Mouse (Mus musculus): ENCODE measurements around the gene Prkch.

Gene Prkch

DNA sequence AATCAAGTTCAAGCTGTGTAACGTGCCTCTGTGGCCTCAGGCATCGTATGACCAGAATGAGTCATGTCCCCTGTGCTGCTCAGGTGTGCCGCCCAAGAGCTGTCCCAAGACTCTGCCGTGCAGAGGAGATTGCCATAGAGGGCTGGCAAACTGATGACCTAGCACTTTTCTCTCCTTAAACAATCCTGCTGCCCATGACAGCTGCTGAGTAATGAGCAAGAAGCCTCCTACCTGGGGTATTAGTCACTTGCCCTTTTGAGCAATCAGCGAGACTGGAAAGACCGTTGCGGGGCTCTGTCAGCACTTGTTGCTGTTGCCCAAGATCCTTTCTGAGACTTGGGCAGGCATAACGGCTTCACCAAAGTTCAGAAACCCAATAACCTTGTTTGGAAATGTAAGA lies 171.1 kb downstream of the Prkch start:
- DNase-seq (ENCODE audit: low spot score in 2 of 2) = no peak

DNA sequence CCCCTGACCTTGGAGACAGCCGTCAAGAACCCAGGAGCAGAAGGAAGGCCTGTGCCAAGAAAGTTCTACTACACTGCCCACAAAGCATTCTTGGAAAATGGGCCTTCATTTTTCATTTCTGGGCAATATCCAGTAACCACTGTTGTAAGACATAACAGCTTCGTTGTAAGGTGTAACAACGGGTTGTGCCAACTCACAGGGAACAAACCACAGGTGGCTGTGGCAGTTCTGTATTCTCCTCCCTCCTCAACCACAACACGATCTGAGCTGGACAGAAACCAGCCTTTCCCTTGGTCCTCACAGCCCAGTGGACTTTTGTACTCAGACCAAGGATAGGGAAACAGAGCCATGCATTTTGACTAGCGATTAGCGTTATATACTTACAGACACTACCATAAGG lies 171.9 kb downstream of the Prkch start:
- DNase-seq (ENCODE audit: low spot score in 2 of 2) = no peak

DNA sequence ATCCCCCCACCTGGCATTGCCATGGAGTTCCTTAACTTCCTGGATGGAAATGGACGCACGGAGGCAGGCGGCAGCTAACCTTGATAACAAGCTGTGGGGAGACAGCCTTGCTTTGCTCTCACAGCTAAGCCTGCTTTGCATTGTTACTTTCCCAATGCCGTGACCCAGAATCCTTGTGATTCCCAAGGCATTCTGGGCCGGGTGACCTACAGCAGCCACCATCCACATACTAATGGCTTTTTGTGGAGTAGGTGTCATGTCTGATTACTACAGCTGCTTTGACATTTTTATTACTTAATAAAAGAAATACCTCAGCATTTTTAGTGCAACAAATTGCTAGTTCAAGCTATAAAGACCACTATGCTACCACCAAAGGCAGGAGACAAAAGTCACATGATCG lies 177.4 kb downstream of the Prkch start:
- DNase-seq (ENCODE audit: low spot score in 2 of 2) = no peak

DNA sequence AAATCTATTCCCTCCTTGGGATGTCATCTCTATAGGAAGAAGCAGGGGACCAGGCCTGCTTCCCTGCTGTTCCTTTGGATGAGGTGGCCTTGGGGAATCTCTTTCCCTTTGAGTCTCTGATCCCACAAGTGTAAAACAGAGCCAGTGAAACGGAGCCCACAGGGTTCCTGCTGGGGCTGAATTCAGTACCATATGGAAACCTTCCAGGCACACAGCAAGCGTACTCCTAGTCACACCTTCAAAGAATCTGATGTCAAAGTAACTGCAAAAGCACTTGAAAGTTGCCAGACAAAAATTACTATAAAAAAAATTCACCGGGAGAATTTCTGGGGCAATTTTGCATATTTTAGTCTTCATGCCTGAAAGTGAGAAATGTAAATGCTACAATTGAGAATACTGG lies 178.2 kb downstream of the Prkch start:
- no peak for DNase-seq (ENCODE audit: low spot score in 2 of 2)

DNA sequence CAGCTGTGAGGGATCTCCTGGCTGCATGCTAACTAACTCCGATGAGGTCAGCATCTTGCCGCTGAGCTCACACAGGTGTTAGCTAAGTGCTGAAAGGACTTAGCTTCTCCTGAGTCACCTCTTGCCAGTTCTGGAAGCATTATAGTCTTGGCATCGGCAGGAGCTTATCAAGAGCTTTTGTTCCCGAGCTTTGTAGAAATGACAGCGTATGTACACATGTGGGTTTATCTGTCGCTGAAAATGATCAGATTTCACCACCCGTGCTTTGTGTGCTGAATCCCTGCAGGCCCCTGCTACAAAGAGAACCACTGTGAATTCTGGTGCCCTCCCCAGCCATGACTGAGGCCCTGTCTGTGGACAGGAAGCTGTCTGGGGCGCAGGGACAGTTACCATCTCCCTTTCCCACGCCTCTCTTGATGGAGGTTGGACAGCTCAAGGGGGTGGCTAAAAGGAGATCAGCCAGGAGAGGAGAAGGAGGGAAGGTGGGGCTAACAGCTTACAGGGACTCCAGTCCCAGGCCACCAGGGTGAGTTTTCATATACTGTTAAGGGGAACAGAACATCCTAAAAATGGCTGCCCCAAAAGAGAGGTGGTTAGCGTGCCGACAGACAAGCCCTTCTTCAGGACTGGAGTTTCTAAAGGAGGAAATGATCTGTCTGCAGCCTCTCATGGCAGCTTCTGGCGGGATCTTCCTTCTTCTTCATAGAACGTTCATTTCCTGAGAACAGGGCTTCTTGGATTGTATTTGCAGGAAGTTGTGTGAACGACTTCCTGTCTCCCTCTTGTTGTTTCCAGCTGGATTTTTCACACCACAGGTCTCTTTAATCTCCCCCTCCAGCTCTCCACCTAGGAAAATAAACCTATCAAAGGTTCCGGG lies 180.3 kb downstream of the Prkch start:
- DNase-seq (ENCODE audit: low spot score in 2 of 2) = no peak

DNA sequence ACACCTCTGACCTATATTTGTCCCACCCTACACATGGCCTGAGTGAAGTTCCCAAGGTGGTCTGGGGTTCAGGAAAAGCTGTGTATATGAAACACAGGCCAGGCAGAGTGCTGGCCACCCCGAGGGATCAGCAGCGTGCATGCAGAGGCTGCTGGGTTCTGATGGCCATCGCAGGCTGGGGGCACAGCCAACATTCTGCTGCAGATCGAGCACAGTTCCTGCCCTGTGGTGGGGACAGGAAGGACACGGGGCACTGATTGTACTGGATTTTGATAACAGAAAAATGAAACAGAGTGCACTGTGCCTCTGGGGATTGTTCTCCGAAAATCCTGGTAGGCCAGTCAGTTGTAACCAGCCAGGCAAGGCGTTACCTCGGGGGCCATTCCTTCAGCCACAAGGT lies 181.6 kb downstream of the Prkch start:
- no peak for DNase-seq (ENCODE audit: low spot score in 2 of 2)

DNA sequence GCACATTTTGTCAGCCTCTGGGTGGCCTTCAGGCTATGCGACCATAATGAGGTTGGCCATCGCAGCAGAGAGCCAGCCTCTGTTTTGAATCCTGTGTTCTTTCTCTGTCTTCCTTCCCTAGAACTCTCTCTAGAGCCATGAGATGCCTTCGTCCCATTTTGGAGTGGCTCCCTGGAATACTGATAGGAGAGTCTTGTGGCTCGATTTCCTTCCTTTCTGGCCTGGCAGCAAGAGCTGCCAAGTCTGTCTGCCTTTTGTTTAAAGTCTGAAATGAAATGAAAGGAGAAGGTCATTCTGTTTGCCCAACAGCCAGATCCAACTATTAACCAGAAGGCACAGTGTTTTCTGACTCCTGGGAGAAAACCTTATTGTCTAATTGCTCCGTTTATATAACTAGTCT lies 184.2 kb downstream of the Prkch start:
- DNase-seq (ENCODE audit: low spot score in 2 of 2) = no peak

DNA sequence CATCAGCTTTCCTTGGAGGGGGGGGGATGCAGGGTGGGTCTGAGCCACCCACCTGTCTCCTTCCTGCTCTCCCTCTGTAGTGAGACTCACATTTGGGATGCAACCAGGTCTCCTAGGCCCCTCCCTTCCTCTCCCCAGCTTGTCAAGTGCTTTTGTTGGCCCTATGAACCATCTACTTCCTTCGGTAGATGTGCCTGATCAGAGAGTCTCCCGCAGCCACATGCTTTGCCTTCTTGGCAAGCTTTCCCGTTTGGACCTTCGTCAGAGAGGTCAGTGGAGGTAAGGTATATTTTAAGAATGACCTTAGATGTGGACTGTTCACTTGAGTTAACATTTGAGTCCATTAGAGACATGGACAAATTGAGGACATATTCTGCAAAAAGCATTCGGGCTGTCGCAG lies 184.9 kb downstream of the Prkch start:
- no peak for DNase-seq (ENCODE audit: low spot score in 2 of 2)

DNA sequence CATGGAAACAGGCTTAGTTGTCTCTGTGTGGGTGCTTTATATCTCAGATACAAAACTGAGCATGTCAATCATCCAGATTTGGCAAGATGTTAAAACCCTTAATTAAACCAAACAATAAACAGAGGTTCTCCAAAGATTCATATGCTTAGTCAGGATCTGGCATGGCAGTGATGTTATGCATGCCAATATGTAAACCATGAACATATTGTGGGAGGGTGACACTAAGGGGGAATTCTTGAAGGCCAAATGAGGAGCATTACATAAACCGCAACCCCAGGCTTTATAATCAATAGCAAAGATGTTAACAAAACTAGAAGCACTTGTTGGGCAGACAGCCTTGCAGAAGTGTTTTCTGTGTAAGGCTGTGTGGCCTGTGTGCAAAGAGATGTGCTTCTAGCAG lies 186.2 kb downstream of the Prkch start:
- no peak for DNase-seq (ENCODE audit: low spot score in 2 of 2)

DNA sequence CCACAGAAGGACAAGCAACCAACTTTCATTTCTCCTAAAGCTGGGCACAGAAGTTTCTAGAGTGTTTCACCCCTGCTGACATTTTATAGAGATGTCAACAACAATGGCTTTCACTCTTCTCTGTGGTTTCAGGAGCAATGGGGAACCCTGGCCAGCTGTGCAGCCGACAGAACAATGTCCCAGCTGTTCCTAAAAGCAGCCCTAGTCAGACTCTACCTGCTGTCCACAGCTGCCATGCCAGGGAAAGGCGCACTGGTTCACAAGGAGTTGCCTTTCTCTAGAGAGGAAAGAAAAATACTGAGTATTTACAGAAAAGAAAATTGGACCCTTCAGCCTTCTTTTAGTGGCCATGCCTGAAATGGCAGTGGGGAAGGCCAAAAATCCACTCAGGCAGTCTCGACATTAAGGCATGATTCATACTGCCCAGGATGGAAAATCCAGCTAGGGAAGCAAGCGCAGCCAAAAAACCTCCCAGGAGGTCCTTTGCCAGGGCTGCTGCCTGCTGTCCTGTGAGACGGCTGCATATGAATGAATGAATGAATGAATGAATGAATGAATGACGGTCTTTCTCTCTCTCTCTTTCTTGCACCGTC lies 190.3 kb downstream of the Prkch start:
- DNase-seq (ENCODE audit: low spot score in 2 of 2) = no peak

DNA sequence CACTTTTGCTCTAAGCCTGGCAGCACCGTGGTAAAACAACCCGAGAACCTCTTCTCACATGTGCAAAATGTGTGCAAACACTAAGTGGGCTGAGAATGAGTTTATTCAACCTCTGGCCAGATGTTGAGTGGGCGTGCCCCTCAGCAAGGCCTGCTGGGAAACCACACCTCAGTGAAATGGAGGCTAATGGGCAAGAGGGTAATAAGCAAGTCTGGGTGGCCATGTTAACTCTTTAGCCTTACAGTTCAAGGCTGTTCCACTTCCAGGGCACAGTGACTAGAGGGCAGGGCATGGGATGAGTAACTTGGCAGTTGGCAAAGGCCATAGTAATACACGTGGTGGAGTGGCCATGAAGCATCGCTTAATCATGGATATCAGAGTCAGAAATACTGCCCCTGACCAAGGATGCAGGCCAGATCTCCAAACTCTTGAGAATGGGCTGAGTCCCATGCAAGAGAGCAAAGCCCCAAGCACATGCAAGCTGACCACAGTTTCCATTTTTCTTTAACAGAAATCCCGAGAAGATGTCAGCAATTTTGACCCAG lies 191.9 kb downstream of the Prkch start:
- DNase-seq (ENCODE audit: low spot score in 2 of 2) = no peak

DNA sequence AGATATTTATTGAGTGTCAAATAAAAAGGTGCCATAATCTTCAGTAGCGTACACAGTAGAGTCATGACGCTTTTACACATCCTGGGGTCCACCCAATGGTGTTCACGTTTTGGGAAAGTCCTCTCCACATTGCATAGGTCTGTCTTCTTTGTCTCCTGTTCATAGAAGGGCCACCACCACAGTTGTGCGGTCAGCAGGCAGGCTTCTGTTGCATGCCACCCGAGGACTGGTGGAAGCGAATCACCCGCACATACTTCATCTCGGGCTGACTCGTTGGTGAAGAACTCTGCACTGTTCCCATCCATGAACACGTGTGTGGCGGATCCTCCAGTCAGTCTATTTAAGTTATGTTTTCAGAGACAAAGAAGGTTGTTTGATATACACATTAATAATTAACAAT lies 193.1 kb downstream of the Prkch start:
- DNase-seq (ENCODE audit: low spot score in 2 of 2) = no peak

DNA sequence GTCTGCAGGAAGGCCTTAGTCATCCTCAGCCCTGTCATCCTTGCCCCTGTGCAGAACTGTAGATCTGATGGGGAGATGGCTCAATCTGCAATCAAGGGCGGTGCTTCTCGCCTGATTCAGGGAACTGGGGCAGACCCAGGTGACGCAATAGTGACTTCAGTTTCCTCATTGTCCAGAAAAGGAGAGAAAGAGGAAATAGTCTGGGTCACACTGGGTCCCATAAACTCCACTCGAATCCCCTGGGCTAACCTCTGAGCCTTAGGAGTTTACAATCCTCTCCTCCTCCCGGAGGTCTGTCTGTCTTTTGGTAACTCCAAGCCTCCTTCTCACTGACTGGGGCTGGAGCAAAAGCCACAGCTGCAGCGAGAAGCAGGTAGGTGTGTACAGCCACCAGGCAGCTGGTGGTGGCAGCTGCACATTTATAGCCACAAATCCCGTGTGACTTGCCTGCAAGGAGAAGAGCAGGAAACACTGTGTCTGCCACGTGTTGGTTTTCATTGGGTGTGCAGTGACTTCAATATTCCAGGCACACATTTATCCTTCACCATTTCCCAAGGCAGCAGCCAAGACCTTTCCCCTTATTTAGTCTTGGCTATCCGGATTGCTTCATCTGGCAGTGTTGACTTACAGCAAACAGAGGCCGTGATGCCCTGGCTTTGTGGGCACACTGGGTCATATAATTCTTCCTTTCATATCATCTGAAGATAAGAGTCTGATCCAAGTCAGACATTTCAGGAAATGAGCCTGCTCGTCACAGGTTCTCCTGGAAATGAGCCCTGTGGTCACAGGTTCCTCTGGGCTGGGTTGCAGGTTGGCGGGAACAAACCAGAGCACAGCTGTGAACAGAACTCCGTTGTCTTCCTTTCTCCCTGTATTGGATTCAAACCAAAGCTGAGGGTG lies 195.0 kb downstream of the Prkch start:
- DNase-seq (ENCODE audit: low spot score in 2 of 2) = peak in 1 of 2 experiments; percentile 34

DNA sequence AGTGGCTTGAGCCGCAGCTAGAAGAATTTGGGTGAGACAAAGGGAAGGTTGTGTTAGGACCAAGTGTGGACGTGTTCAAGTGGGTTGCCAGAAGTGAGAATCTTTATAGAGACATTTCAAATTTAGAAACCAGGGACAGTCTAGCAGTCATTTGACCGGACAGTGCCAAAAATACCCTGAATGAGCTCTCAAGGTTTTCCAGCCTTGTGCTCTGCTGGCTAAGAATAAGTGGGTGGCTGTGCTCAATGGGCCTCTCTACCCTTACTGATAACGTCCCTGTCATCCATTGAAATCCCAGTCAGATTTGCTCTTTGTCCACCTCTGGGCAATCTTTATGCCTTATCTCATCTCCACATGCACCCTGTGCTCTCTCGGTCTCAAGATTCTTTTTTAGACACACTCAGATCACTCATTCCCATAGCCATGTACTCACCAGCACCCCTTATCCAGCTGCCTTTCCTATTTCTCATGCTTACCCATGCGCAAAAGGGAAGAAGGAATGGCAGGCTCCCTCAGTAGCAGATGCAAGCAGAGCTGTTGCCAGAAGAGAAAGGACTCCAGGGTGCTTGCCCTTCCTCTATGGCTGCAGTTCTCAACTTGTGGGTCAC lies 196.9 kb downstream of the Prkch start:
- DNase-seq (ENCODE audit: low spot score in 2 of 2) = no peak

DNA sequence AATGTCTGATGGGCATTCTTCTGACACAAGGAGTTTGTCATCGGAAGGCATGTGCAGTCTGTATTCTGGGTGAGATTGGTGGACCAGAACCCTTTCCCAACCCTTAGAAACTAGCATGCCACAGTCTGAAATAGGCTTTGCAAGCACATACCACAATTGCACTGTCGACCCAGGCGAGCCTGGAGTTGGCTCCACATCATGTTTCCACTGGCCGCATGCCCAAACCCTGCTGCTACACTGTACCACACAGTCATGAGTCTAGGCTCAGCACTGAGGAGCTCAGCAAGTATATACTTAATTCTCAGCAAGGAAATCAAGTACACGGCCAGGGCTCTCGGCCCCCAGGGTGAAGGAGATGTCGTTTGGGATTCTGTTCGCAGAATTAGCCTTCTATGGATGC lies 202.3 kb downstream of the Prkch start:
- DNase-seq (ENCODE audit: low spot score in 2 of 2) = no peak

DNA sequence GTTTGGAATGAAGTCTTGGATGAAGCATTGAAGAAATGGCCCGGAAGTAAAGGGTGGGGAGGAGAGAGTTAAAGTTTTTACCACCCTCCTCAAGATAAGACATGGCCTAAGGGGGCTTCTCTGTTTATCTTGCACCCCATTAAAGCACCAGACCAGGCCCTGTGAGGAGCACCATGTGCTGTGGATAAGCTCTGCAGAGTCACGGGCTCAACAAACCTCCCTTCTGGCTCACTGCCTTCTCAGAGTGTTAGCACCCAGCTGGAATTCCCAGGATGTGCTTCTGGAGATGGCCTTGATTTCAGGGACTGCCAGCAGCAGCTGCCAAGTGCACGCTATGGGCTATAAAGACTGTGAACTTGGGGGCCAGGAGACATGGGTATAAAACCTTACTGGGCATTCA lies 204.3 kb downstream of the Prkch start:
- no peak for DNase-seq (ENCODE audit: low spot score in 2 of 2)

DNA sequence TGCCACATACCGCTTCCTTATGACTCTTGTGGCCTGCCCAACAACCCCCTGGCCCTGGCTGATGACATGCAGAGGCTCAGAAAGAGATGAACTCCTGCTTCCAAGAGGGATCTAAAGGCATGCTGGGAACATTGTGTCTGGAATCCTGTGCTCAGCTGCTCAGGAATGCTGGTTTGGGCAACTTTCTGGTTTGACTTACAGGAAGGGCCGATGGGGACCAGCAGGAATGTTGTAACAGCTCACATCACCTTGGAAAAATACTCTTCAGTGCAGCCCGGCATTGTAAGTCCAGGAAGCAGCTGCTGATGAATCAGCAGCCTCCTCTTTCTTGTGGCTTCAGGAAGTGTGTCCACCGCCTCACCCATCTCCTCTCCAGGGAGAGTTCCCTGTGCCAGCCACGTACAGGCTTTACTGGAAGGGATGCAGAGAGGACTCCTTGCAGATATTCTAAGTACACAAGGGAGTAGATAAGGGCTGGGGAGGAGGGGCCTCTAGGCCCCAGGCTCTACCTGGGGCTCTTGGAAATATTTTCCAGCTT lies 206.0 kb downstream of the Prkch start:
- DNase-seq (ENCODE audit: low spot score in 2 of 2) = no peak

DNA sequence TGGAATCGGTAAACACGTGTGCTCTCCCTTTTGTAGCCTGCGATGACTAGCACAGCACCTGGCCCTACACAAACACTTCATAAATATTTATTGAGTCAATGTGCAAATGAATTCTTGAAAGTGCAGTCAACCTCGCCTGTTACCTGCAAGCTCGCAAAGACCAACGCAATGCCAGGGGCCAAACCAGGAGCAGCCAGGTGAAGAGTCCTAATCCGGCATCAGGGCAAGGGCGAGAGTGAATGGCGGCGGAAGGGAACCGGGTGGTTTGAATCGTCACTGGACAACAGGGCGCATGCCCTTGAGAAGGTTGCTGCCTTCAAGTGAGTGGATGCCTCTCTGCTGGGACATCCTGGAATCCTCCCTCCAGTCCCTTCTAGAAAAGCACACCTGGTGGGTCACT lies 208.6 kb downstream of the Prkch start:
- DNase-seq (ENCODE audit: low spot score in 2 of 2) = no peak

DNA sequence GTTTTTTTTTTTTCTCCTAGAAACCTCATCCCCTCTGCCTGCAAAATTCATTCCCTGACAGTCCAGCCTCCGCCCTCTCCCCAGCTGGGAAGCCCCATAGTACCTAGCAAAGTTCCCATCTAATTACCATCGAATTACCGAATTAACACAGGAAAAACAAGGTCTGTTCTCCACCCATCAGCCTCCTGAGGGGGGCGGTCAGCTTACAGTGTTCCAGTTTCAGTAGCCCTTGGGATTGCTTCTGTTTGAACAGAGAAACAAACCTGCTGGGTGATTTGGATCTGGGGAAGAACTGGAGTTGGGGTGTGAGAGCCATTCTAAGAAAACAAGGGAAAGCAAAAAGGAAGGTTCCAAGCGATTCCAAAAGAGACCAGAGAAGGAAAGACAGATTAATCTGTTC lies 209.1 kb downstream of the Prkch start:
- DNase-seq (ENCODE audit: low spot score in 2 of 2) = no peak

DNA sequence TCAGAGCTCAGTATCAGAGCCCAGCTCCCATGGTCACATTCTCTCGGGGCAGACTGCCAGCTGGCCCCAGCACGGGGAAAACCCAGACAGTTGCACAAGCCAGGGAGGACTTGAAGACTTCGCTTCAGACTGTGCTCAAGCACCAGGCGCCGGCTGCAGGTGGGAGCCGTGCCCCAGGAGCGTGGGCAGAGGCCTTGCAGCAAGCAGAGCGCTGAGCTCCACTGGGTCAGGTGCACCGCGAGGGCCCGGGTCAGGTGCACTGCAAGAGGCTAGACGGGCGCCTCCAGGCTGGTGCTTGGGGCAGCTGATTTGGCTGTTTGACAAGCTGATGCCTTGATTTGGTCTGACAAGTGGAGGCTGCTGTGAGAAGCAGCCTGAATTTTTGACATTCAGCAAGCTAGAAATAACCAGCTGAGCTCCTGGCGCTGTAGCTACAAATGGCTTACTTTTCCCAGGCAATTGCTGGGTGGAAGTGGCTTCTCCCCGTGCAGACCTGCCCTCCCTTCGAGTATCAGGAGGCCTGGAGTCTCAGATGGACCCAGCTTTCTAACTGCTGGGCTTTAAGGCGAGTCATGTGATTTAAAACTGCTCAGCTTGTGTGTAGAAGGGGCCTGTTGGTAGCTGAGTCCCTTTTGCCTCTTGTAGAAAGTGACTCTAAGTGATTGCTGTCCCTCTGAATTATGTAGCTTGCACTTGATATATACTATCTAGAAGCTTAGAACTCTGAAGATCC lies 209.7 kb downstream of the Prkch start:
- peak; percentile 36 to 66 for DNase-seq (ENCODE audit: low spot score in 2 of 2)

DNA sequence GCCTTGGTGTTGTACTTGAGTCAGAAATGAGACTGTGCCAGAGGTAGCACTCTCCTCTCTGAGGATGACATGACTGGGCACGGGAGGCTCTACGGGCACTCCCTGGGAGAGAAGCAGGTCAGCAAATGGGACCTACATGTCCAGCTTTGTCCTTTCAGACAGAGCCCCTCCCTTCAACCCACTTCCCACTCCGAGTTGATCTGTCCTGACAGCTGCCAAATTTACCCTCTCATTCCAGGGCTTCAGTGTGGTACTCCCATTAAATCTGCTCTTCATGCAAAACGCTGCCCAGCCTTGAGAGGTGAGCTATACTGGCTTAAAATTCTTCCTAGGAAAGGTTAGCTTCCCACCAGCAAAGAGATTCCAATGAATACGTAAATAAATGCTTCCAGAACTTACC lies 215.1 kb downstream of the Prkch start:
- DNase-seq (ENCODE audit: low spot score in 2 of 2) = no peak
